17 mouse cellular contexts compared by ENCODE assay signal in genomic region chr3:100180471-100180870, GRCm38 (mm10). TPM values are rescaled to one million over a fixed set of nuclear protein-coding genes. Genes with fewer than 3 reads are reported as not detected.
A peak's percentile ranks its signal among the peaks of the same experiment; 100 is the strongest.
DNase-seq lines count a peak whose midpoint lies in the region; ATAC-seq lines count a peak whose summit lies in the region.
"Had no signal": no experiment of that assay in that cellular context is flagged by ENCODE, and none has a peak within 500 bp of the region (broad histone marks: within the 10 kb centered on the region; RNA-seq: fewer than 3 reads in every experiment).

No protein-coding gene starts in this region.

- intact Hi-C loops in heart, postnatal 25 days (cut with DNase I), result no loop called here

- no peak for DNase-seq in frontal cortex, postnatal 25 days (ENCODE audit: low spot score in 2 of 2)
- peak; percentile 68 for DNase-seq in heart, adult 11 months
- DNase-seq in heart, postnatal 25 days (ENCODE audit: low spot score), result no peak
- DNase-seq: adrenal gland, adult 2 months; adrenal gland, adult 8-10 months; adrenal gland, postnatal 10 days; adrenal gland, postnatal 14 days; adrenal gland, postnatal 25 days; adrenal gland, postnatal 36 days; B cell, adult 2 months; cerebellum, adult 11 months; cerebellum, adult 11-12 months; cerebellum, adult 18-20 months had no signal

- ATAC-seq in frontal cortex, adult (ENCODE audit: low TSS enrichment), result peak; percentile 56
- ATAC-seq: activated CD4-positive, CD25-positive, alpha-beta regulatory T cell, adult 4 months; CD4-positive, CD25-positive, alpha-beta regulatory T cell, adult 4 months; Patski had no signal

RNA-seq across cellular contexts. Expression of gene Wdr3, which starts 18.3 kb away (rescaled TPM):
- total RNA-seq in heart, postnatal 25 days (2021), result 10 to 100 TPM in 1 of 2 experiments, 1 to 10 TPM in 1; 9.3 to 12.4 TPM

RNA-seq across cellular contexts. Expression of gene Gdap2, which starts 18.3 kb away (rescaled TPM):
- 10 to 100 TPM in 1 of 2 experiments, 1 to 10 TPM in 1; 8.8 to 10.8 TPM for total RNA-seq in heart, postnatal 25 days (2021)
